Mouse (Mus musculus) limb, embryonic 14.5 days (tissue): ENCODE measurements around the gene Numb. TPM values are rescaled to one million over a fixed set of nuclear protein-coding genes. Genes with fewer than 3 reads are reported as not detected.

Experiments used
- ATAC-seq: fragments of 200-750 bp; cut with Nextera tagmentation; 2 replicates; pipeline ENCODE4 v1.8.0; 2017; ENCODE audit warnings: low read depth, moderate number of reproducible peaks, moderate TSS enrichment; ENCODE audit not compliant: low FRiP score
- DNase-seq: peaks from one replicate; pipeline ENCODE4 v3.0.0-alpha.2; 2015; ENCODE audit warnings: low spot score
- H3K27ac ChIP-seq: fragments of 300-500 bp; sonication (generic); replicated peaks from 2 replicates; pipeline ENCODE4 v1.5.1; 2014; ENCODE audit warnings: low read depth, mild to moderate bottlenecking, low read length, moderate library complexity, mixed read lengths
- H3K27me3 ChIP-seq: fragments of 300-500 bp; sonication (generic); 2 replicates; pipeline ENCODE4 v1.6.1; 2014; ENCODE audit warnings: low read length, mixed read lengths; ENCODE audit not compliant: control insufficient read depth, insufficient read depth
- H3K36me3 ChIP-seq: fragments of 300-500 bp; sonication (generic); 2 replicates; pipeline ENCODE4 v1.6.1; 2014; ENCODE audit warnings: mild to moderate bottlenecking, low read length, moderate library complexity, mixed read lengths; ENCODE audit not compliant: control insufficient read depth, insufficient read depth
- H3K4me1 ChIP-seq: fragments of 300-500 bp; sonication (generic); 2 replicates; pipeline ENCODE4 v1.6.1; 2014; ENCODE audit warnings: antibody characterized with exemption, low read length, mixed read lengths; ENCODE audit not compliant: control insufficient read depth, insufficient read depth
- H3K4me2 ChIP-seq: fragments of 300-500 bp; sonication (generic); replicated peaks from 2 replicates; pipeline ENCODE4 v1.6.1; 2014; ENCODE audit warnings: low read depth, mild to moderate bottlenecking, low read length, moderate library complexity; ENCODE audit not compliant: severe bottlenecking
- H3K4me3 ChIP-seq: fragments of 300-500 bp; sonication (generic); replicated peaks from 2 replicates; pipeline ENCODE4 v1.5.1; 2014; ENCODE audit warnings: low read length
- H3K9ac ChIP-seq: fragments of 300-500 bp; sonication (generic); 2 replicates; pipeline ENCODE4 v1.6.1; 2014; ENCODE audit warnings: mild to moderate bottlenecking, low read depth, low read length, moderate library complexity; ENCODE audit not compliant: severe bottlenecking
- H3K9me3 ChIP-seq: fragments of 300-500 bp; sonication (generic); 2 replicates; pipeline ENCODE4 v1.6.1; 2016; ENCODE audit warnings: low read length; ENCODE audit not compliant: control insufficient read depth
- POLR2A ChIP-seq: fragments of 200-500 bp; IDR thresholded peaks from 2 replicates; pipeline ENCODE4 v1.8.0; 2012; ENCODE audit warnings: inconsistent platforms, mild to moderate bottlenecking, moderate library complexity, borderline replicate concordance; ENCODE audit not compliant: insufficient read depth, insufficient read length; ENCODE audit errors: extremely low read depth
- WGBS: fragments of 180-500 bp; shearing (Covaris S2); extraction: QIAGEN DNeasy Blood & Tissue Kit; methylation state at CpG from one replicate; pipeline ENCODE4 v1.1.7; 2014; 5-methylcytosine and 5-hydroxymethylcytosine counted together
- polyA plus RNA-seq, 2 experiments: library from polyadenylated mRNA; depleted of rRNA in 1 of 2; stranded (reverse) in 1 of 2; unstranded in 1 of 2; fragments of >200 nt; fragmentation: Nextera tagmentation in 1 of 2; extraction: Ambion mirVana in 1 of 2; gene quantifications; 2 replicates each; pipeline versions ENCODE4 v1.2.1 to v1.2.3; 2012 to 2014

Gene Numb
- polyA plus RNA-seq, 2 experiments, result 31.3 to 53.8 TPM

DNA sequence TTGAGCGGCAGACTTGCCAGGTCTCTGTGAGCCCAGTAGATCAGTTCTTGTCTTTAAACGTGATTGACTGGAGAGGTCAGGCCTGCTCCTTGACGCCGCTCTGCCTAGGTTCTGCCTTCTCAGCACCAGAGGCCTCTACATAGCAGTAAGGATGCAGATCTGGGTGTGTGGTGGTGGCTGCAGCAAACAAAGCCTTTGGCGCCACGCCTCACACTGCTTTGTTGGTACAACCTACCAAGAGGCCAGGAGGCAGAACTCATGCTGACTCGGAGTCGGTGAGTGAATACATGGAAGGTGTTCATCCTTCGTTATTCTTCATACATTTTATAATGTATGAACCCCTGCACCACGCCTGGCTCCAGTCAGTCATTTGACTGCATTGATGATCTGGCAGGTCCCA lies 163.0 kb downstream of the Numb start:
- no peak overlapping the region for H3K4me3 ChIP-seq
- 77% methylated on average over 10 of the region's 10 CpGs for WGBS
- H3K36me3 ChIP-seq, result no peaks in the 10 kb centered on the region
- no peak for TF ChIP-seq POLR2A
- H3K4me1 ChIP-seq, result peaks cover 13% of the 10 kb centered on the region
- H3K9me3 ChIP-seq, result no peaks in the 10 kb centered on the region
- H3K27ac ChIP-seq, result no peak overlapping the region
- H3K4me2 ChIP-seq, result no peak overlapping the region
- no peak for DNase-seq
- no peak for ATAC-seq
- H3K27me3 ChIP-seq, result no peaks in the 10 kb centered on the region
- no peak overlapping the region for H3K9ac ChIP-seq

DNA sequence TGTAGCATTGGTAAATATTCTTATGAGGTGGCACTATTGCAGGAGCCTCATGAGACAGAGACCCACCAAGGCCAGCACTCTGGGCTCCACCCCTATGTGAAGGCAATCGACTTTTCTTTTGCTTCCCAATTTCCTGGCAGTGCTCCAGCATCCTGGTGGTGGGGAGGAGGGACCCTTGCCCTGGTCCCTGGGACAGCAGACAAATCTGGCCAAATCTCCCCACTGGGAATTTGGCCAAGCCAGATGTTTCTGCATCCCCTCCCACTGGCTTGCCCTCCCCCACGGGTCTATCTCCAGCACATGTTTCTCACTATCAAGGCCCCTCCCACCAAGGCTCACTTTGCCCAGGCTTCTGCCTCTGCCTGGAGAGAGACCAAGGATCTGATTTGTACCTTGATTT lies 169.2 kb downstream of the Numb start:
- peak; percentile 52 for DNase-seq
- TF ChIP-seq POLR2A, result no peak

DNA sequence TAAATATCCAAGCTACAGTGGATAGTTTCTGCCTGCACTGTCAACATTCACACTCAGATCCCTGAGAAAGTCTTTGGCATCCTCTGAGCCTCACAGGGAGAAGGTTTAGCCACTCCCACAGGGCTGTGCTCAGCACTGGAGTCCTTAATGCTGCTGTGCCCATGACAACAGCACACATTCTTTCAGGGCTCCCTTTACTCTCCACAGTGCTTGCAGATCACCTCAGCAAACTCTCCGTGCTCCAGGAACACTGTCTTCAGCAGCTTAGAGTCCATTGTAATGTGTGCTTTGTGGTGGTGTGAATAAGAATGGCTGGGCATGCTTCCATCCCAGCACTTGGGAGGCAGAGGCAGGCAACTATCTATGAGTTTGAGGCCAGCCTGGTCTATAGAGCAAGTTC lies 172.5 kb downstream of the Numb start:
- Histone ChIP-seq H3K9me3 (no peaks in the 10 kb centered on the region), H3K9ac (no peak overlapping the region), H3K4me3 (no peak overlapping the region), H3K4me1 (peaks cover 10% of the 10 kb centered on the region; the same call in 1 of the 2 replicates), H3K27me3 (no peaks in the 10 kb centered on the region), H3K27ac (no peak overlapping the region), H3K4me2 (no peak overlapping the region), H3K36me3 (no peaks in the 10 kb centered on the region)
- DNase-seq, result no peak
- 69% methylated on average over 1 of the region's 1 CpGs for WGBS
- no peak for ATAC-seq
- no peak for TF ChIP-seq POLR2A

More for the DNA sequence above, 169.2 kb downstream of the Numb start:
- Histone ChIP-seq H3K36me3 (no peaks in the 10 kb centered on the region), H3K4me1 (peaks cover 7% of the 10 kb centered on the region; the same call in 1 of the 2 replicates), H3K9me3 (no peaks in the 10 kb centered on the region), H3K4me3 (no peak overlapping the region), H3K27me3 (no peaks in the 10 kb centered on the region), H3K4me2 (no peak overlapping the region), H3K9ac (no peak overlapping the region), H3K27ac (no peak overlapping the region)
- ATAC-seq, result no peak
- whole genome bisulfite sequencing, result 9% methylated on average over 2 of the region's 2 CpGs

Other genes starting within 250 kb of the Numb start
- gene Psen1, start 233.8 kb downstream of the Numb start, polyA plus RNA-seq (2012; rRNA removed), result 30.5 and 33.1 TPM in 2 replicates
- 77.3 and 79.3 TPM in 2 replicates for gene Psen1, start 233.8 kb downstream of the Numb start, polyA plus RNA-seq (2014; fragmentation: Nextera tagmentation; extraction: Ambion mirVana)
- gene Papln, start 158.3 kb downstream of the Numb start, polyA plus RNA-seq (2012; rRNA removed), result 5.2 and 5.9 TPM in 2 replicates
- 2.0 and 2.6 TPM in 2 replicates for gene Papln, start 158.3 kb downstream of the Numb start, polyA plus RNA-seq (2014; fragmentation: Nextera tagmentation; extraction: Ambion mirVana)
- 15.8 and 18.4 TPM in 2 replicates for gene Riox1, start 28.7 kb upstream of the Numb start, polyA plus RNA-seq (2012; rRNA removed)
- gene Riox1, start 28.7 kb upstream of the Numb start, polyA plus RNA-seq (2014; fragmentation: Nextera tagmentation; extraction: Ambion mirVana), result 13.1 and 13.9 TPM in 2 replicates
- gene Heatr4, start 62.9 kb upstream of the Numb start, polyA plus RNA-seq (2012; rRNA removed), result 0.03 TPM in 1 of 2 replicates, not detected in the other
- gene Heatr4, start 62.9 kb upstream of the Numb start, polyA plus RNA-seq (2014; fragmentation: Nextera tagmentation; extraction: Ambion mirVana), result not detected in 2 replicates
- gene Acot2, start 65.9 kb upstream of the Numb start, polyA plus RNA-seq (2012; rRNA removed), result 6.8 and 7.1 TPM in 2 replicates
- 15.6 TPM in 2 replicates for gene Acot2, start 65.9 kb upstream of the Numb start, polyA plus RNA-seq (2014; fragmentation: Nextera tagmentation; extraction: Ambion mirVana)
- 27.8 and 30.7 TPM in 2 replicates for gene Acot1, start 87.6 kb upstream of the Numb start, polyA plus RNA-seq (2012; rRNA removed)
- gene Acot1, start 87.6 kb upstream of the Numb start, polyA plus RNA-seq (2014; fragmentation: Nextera tagmentation; extraction: Ambion mirVana), result 54.2 and 56.5 TPM in 2 replicates
- 0.23 TPM in 2 replicates for gene Acot4, start 116.4 kb upstream of the Numb start, polyA plus RNA-seq (2012; rRNA removed)
- gene Acot4, start 116.4 kb upstream of the Numb start, polyA plus RNA-seq (2014; fragmentation: Nextera tagmentation; extraction: Ambion mirVana), result 0.11 and 0.41 TPM in 2 replicates
- gene Gm49366, start 117.0 kb upstream of the Numb start, polyA plus RNA-seq (2012; rRNA removed), result not detected in 2 replicates
- gene Gm49366, start 117.0 kb upstream of the Numb start, polyA plus RNA-seq (2014; fragmentation: Nextera tagmentation; extraction: Ambion mirVana), result not detected in 2 replicates
- 0.01 and 0.04 TPM in 2 replicates for gene Acot3, start 130.2 kb upstream of the Numb start, polyA plus RNA-seq (2012; rRNA removed)
- not detected in 2 replicates for gene Acot3, start 130.2 kb upstream of the Numb start, polyA plus RNA-seq (2014; fragmentation: Nextera tagmentation; extraction: Ambion mirVana)
- gene Acot5, start 147.4 kb upstream of the Numb start, polyA plus RNA-seq (2012; rRNA removed), result 0.10 and 0.13 TPM in 2 replicates
- gene Acot5, start 147.4 kb upstream of the Numb start, polyA plus RNA-seq (2014; fragmentation: Nextera tagmentation; extraction: Ambion mirVana), result not detected in 2 replicates
- 4.0 and 4.4 TPM in 2 replicates for gene Acot6, start 178.7 kb upstream of the Numb start, polyA plus RNA-seq (2012; rRNA removed)
- 1.4 and 2.2 TPM in 2 replicates for gene Acot6, start 178.7 kb upstream of the Numb start, polyA plus RNA-seq (2014; fragmentation: Nextera tagmentation; extraction: Ambion mirVana)
- gene Dnal1, start 192.4 kb upstream of the Numb start, polyA plus RNA-seq (2012; rRNA removed), result 15.1 and 17.0 TPM in 2 replicates
- 5.9 and 6.4 TPM in 2 replicates for gene Dnal1, start 192.4 kb upstream of the Numb start, polyA plus RNA-seq (2014; fragmentation: Nextera tagmentation; extraction: Ambion mirVana)
- gene Pnma1, start 226.6 kb upstream of the Numb start, polyA plus RNA-seq (2012; rRNA removed), result 0.24 and 0.39 TPM in 2 replicates
- gene Pnma1, start 226.6 kb upstream of the Numb start, polyA plus RNA-seq (2014; fragmentation: Nextera tagmentation; extraction: Ambion mirVana), result 0.55 and 0.83 TPM in 2 replicates